Mouse (Mus musculus): ENCODE results near the gene Ctnnd2.

Ctnnd2 gene

GRCm38 (mm10) chr15:30719226-30719625 is 546.8 kb downstream of the Ctnnd2 start:
- DNase-seq (ENCODE audit: low spot score): no peak

- no peak for DNase-seq (ENCODE audit: low spot score)
These were observed 548.7 kb downstream of the Ctnnd2 start for GRCm38 (mm10) chr15:30721098-30721497.

- DNase-seq (ENCODE audit: low spot score): no peak
These were observed 553.7 kb downstream of the Ctnnd2 start for GRCm38 (mm10) chr15:30726066-30726465.

GRCm38 (mm10) chr15:30738178-30738577 is 565.8 kb downstream of the Ctnnd2 start:
- DNase-seq (ENCODE audit: low spot score): no peak

- DNase-seq (ENCODE audit: low spot score): peak; percentile 88
These were observed 568.3 kb downstream of the Ctnnd2 start for GRCm38 (mm10) chr15:30740728-30741127.

GRCm38 (mm10) chr15:30757991-30758390 is 585.6 kb downstream of the Ctnnd2 start:
- no peak for DNase-seq (ENCODE audit: low spot score)

- no peak for DNase-seq (ENCODE audit: low spot score)
These were observed 589.8 kb downstream of the Ctnnd2 start for GRCm38 (mm10) chr15:30762211-30762610.

GRCm38 (mm10) chr15:30762695-30763285 is 590.4 kb downstream of the Ctnnd2 start:
- DNase-seq (ENCODE audit: low spot score): no peak

GRCm38 (mm10) chr15:30776931-30777330 is 604.5 kb downstream of the Ctnnd2 start:
- no peak for DNase-seq (ENCODE audit: low spot score)

- no peak for DNase-seq (ENCODE audit: low spot score)
These were observed 605.4 kb downstream of the Ctnnd2 start for GRCm38 (mm10) chr15:30777801-30778200.

GRCm38 (mm10) chr15:30779903-30780302 is 607.5 kb downstream of the Ctnnd2 start:
- no peak for DNase-seq (ENCODE audit: low spot score)

- peak; percentile 8 for DNase-seq (ENCODE audit: low spot score)
These were observed 608.6 kb downstream of the Ctnnd2 start for GRCm38 (mm10) chr15:30780977-30781376.

- DNase-seq (ENCODE audit: low spot score): no peak
These were observed 613.4 kb downstream of the Ctnnd2 start for GRCm38 (mm10) chr15:30785706-30786320.

GRCm38 (mm10) chr15:30793260-30793659 is 620.9 kb downstream of the Ctnnd2 start:
- DNase-seq (ENCODE audit: low spot score): no peak

- no peak for DNase-seq (ENCODE audit: low spot score)
These were observed 623.3 kb downstream of the Ctnnd2 start for GRCm38 (mm10) chr15:30795723-30796122.

GRCm38 (mm10) chr15:30827424-30828263 is 655.3 kb downstream of the Ctnnd2 start:
- DNase-seq (ENCODE audit: low spot score): no peak

- no peak for DNase-seq (ENCODE audit: low spot score)
These were observed 685.1 kb downstream of the Ctnnd2 start for GRCm38 (mm10) chr15:30857277-30858176.

- no peak for DNase-seq (ENCODE audit: low spot score)
These were observed 695.0 kb downstream of the Ctnnd2 start for GRCm38 (mm10) chr15:30867429-30867828.

- DNase-seq (ENCODE audit: low spot score): no peak
These were observed 697.5 kb downstream of the Ctnnd2 start for GRCm38 (mm10) chr15:30869673-30870512.

- DNase-seq (ENCODE audit: low spot score): no peak
These were observed 703.1 kb downstream of the Ctnnd2 start for GRCm38 (mm10) chr15:30875523-30875922.
